Mouse (Mus musculus) lung, postnatal 4 days (tissue): Measurements from ENCODE around the gene Bcl11b.

ENCODE experiments used
- DNase-seq, 2 experiments: peaks; one replicate each; pipeline ENCODE4 v3.0.0; 2021

Gene Bcl11b

DNA sequence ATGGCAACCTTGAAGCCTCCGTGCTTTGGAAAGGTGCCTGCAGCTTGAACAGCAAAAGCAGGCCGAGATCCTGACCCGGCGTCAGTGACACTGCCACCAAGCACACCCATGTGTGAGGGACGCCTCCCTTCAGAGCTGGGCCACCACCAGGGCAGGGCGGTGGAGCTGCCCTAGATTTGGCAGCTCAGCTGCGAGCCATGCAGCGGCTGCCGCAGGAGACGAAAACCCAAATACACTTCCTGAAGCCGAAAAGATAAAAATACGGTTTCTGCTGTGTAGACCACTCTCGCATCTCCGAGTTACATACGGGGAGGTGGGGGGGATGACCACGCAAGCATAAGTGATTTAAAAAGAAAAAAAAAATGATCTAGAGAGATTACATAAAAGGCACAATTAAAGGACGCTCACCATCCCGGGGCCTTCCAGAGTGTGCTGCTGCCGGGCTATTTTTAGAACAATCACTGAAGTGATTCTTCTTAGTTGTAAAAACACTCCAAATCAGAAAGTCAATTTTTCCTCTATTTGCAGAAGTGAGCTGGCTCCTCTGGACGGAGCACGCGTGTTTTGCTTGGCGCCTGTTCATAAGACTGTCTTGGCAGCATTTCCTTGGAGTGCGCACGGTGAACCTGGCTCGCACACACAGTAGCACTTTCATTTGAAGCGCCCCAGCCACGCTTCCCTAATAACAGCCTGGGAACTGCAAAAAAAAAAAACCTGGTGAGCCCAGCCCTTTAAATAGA is 72.6 kb downstream of the Bcl11b start:
- peak; percentile 57 to 84 for DNase-seq

DNA sequence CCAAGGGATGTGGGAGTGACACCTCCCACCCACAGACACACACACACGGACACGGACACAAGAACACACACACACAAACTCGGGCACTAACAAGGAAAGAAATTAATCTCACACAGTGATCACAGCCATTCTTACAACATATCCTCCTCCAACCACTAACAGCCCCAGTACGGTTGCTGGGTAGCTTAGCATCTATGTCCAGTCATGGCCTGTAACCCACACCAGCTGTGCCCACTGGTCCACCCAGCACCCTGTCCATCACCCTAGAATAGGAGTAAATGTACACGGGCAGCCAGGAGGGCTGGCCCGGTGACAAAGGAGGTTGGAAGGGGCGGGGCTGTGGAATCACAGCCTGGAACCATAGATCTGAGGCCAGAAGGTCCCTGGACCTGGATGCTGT is 74.5 kb downstream of the Bcl11b start:
- no peak for DNase-seq

DNA sequence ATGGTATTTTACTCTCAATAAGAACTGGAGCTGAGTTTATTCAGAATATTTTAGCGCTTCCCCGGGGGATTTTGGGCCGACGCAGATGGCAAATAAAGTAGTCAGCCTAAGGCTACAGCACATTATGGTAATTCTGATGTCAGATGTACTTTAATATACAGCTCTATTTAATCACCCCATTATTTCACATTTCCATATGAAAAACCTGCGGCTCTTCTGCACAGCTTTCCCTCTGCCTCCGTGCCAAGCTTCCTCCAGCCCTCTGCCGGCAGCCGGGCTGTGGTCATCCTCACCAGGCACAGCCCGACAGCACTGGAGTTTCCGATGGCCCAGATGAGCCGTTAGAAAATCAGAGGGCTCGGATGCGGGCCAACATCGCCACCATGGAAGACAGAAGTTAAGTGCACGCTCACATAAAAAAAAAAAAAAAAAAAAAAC is 74.9 kb downstream of the Bcl11b start:
- DNase-seq, result peak in 1 of 2 experiments; percentile 40

DNA sequence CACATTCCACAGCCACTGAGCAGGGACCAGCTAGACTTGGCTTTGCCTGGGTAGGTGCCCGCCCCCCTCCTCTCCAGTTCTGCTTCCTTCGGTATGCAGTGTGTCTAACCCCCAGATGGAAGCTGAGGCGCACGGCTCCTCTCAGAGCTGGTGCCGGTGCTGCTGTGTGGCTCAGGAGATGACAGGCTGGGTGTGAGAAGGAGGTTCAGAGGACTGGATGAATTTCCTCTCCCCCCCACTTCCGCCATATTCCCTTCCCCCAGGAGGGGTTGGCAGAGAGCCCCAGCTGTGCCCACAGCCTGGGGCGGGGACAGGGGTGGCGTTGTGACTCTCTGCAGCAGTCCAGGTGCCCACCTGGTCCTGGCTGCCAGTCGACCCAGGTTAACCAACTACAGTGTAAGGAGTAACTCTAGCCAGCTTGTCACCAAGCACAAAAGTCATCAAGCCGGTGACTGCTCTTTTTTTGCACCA is 75.4 kb downstream of the Bcl11b start:
- peak; percentile 19 to 31 for DNase-seq

DNA sequence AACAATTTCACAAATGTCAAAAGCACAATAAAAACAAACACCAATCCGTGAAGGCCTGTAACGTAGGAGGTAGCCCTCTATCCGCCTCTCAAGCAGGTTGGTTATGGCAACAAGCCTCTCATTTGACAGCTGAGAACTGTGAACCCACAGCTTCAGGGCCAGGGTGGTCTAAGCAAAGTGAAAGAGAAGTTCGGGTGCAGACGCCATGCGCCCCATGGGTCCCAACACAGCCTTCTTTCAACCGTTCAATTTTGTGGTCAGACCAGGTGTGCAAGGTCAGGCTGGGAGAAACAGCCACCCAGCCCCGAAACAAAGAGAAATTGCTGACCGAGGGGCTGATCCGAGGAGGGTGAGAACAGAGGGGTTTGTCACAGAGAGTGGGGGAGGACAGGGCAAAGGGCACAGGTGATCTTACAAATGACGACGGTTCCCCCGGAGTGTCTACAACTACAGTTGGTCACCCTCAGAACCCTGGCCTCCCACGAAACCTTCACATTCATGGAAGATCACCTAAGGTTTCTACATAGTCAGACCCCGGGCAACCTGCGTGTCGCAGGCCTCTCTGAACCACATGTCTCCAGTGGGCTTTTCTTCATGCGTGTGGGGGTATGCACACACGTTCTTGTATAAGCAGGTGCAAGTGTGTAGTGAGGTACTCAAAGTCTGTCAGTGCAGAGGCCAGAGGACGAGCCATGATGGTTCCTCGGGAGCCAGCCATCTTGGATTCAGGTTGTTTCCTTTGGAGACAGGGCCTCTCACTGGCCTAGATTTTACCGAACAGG is 77.1 kb downstream of the Bcl11b start:
- DNase-seq, result no peak

DNA sequence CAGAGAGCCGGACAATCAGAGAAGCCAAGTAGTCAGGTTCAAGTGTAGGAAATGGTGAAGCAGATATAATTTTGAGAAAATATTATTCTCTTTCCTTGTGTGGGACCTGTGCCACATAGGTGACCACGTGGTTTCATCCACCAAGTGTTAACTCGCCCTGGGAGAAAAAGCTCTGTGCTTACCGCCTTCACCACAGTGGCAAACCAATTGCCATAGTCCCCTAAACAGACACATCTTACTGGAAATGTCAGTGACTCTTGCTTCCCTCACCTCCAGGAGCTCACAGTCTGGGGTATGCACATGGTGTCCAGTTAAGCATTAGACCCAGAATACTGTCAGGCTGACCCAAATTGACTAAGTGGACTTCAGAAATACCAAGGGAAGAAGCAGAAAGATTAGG is 78.7 kb downstream of the Bcl11b start:
- DNase-seq, result no peak

DNA sequence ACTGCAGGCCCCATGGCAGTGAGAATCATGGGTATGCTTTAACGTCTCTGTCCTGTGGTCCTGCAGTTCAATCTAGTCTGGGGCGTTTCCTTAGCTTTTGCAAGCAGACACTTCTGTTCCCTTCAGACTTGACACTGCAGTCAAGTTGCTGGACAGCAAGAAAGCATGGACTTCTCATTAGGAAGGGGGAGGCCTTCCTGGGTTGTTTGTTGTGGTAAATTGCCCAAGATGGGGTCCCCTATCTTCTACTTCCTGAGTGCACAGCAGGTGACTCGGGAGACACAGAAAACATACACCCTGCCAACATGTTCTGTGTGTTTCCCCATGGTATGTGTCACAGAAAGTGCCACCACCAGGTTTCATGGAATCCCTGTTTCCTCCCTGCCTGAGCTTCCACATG is 79.4 kb downstream of the Bcl11b start:
- DNase-seq, result no peak

DNA sequence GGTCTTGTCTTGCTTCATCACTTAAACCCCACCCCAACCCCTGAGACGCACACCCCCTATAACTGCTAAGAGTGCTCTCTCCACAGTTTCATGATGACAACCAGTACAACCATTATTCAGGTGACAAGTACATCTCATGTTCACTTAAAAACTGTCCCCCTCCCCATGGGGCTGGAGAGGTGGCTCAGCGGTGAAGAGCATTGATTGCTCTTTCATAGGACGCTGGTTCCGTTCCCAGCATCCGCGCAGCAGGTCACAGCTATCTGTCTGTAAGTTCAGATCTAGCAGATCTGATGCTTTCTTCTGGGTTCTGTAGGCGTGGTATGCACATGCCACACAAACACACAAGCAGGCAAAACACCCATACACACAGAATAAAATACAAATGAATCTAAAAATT is 81.2 kb downstream of the Bcl11b start:
- DNase-seq, result no peak

DNA sequence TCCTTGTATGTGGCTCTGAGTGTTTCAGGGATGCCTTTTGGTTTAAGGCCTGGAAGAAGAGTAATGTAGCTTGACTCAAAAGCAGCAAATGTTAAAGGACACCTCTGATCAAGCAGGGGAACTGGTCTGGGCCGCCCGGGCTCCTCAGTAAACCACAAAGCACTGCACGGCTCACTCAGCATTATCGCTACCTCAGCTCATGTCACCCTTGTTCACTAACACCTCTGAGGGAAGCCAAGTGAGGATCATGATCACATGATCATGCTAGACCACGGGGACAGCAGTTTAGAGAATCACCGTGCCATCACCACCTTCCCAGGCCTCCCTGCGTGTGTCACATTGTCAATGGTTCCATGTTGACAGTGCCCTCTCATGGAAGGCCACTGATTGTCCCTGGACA is 81.8 kb downstream of the Bcl11b start:
- no peak for DNase-seq

DNA sequence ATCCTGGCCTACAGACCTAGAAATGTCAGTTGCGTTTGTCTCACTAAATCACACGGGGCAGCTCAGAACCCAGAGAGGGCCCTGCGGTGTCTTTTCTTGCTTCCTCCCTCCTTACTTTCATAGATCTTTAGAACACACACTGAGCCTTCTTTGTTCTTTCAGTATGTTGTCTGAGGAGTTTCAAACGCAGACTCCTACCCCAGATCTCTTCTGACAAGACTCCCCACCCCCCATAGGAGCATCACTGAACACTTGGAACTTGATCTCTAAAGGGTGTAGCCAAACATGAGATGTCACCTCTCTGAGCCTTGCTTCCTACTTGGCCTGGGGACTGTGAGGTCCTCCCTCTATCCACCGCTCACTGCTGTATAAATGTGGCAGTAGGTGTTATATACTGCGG is 82.2 kb downstream of the Bcl11b start:
- no peak for DNase-seq

DNA sequence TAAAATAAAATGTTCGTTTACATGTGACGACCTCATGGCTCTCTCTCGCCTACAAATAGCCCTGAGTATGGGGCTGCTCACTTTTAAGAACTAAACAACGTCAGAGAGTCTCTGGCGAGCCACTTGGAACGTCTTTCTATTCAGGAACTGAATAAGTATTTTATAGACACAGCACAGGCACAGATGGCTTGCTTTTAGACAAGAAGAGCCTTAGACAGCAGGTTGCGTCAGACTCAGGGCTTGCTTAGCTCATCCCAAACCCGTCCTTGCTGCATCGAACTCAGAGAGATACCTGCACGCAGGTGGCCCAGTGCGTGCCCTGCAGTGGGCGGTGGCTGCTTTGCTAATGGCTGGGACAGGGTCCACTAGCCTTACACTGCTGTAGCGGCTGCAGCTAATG is 82.7 kb downstream of the Bcl11b start:
- no peak for DNase-seq

DNA sequence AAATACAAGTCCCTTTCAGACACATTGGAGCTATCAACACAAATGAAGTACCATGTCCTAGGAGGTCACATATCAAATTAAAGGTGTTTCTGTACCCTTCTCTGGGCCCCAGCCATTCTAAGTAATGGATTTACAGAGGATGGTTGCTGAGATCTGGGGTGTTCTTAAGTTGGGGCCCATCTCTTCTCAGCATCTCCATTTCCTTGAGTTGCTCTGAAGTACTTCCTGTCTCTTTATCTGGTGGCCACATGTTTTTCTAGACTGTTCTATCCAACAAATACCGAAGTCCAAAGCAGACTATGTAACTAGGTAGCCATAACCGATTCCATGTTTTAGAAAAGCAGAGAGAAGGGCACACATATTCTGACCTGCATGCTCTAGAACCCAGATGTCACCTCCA is 83.3 kb downstream of the Bcl11b start:
- DNase-seq, result no peak

DNA sequence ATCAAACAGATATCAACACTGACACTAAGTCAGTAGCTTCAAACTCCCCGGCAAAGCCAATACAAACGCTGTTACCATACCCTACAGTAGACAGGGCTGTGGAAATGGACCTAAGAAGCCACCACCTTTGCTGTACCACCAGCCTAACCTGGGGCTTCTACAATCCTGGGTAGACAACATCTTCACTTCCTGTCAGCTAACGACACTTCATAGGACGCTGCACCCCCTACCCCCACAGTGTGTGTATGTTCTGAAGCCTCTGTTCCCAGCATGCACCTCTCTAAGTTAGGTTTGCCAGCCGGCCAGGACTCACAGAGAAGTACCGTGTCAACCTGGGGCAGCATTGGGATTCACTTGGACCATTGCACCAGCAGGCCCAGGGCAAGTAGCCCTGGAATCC is 84.6 kb downstream of the Bcl11b start:
- DNase-seq, result no peak

DNA sequence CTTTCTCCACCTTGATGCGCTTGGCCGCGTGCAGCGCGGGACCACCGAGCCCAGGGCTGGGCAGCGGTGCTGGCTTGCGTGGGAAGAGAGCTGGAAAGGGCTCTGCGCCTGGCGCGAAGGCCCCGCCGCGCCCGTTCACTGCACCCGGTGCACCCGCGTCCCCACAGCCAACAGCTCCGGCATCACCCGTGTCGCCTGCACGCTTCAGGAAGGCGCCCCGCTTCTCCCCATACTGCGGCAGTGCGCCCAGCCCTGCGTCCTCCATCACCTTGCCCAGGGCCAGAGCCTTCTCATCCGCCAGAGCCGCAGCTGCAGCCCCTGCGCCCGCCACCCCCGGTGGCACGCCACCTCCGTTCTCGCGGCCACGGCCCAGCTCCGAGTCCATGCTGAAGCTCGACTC is 87.4 kb downstream of the Bcl11b start:
- no peak for DNase-seq

DNA sequence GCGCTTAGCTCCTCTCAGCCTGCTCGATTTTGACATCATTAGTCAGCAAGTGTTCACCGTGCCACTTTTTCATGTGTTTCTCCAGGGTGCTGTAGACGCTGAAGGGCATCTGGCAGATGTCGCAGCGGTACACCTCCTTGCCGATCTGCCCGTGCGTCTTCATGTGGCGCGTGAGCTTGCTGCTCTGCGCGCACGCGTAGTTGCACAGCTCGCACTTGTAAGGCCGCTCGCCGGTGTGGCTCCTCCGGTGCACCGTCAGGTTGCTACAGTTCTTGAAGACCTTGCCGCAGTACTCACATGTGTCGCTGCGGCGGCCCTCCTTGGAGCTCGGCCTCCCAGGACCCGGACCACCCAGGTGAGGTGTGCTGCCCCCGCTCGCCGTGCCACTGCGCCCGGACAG is 88.0 kb downstream of the Bcl11b start:
- no peak for DNase-seq

DNA sequence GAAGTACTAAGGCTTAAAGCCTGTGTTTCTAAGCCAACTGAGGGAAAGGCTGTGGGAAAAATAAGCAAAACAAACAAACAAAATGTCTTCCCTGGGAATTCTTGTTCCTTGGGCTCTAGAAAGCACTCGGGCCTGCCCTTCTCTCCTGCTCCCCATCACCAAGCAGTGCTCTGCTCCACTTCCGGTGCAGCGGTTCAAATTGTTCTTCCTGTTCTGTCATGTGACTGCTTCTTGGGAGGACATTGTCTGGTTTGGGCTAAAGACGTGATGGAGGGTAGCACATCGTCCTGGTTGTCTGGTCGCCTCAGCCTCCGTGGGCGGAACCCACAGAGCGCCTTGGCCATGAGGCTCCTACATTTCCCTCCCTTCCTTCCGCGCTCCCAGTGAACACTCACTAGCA is 94.6 kb downstream of the Bcl11b start:
- DNase-seq, result no peak

DNA sequence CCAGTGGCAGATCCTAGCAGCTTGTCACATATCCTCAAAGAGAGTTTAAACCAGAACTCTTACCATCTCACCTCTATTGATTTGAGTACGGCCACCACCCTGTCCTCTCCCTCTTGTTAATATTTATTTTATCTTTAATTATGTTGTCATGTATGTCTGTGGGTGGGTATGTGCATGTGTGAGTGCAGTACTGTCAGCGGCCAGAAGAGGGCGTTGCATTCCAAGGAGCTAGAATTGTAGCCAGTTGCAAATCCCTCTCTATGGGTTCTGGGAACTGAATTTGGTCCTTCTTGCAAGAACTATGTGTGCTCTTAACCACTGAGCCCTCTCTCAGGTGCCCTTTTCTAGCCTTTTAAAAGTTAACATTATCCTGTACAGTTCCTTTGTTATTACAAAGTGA is 98.1 kb downstream of the Bcl11b start:
- no peak for DNase-seq

DNA sequence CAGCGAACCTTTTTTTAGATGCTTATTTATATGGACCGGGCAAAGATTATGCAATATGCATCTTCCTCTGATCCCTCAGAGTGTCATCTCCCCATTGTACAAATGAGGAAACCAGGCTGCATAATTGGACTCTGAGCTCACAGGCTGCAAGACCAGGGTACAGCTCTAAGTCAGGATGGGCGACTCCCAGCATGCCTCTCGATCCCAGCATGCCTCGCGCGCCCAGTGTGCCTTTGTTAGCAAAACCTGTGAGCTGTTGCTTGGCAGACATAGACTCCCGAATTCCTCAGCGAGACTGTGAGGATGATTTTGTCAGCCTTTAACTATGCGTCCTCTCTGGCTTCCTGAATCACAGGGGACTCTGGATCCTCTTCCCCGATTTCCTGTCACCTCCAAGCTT is 98.9 kb downstream of the Bcl11b start:
- DNase-seq, result no peak

DNA sequence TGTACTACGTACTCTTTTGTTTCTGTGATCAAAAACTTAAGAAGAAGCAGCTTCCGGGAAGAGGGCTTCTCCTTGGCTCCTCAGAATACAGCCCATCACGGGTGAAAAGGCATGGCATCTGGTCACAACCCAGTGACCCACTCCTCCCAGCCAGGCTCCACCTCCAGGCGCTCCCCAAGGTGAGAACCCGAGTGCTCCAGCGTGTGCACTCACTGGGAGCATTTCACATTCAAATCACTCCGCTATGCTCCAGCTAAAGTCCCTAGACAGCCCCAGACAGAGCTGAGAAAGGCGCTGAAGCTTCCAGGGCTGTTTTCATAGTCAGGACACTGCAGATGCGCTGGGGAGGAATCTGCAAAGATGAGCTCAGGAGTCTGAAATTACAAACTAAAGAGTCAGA is 99.5 kb downstream of the Bcl11b start:
- DNase-seq, result no peak

DNA sequence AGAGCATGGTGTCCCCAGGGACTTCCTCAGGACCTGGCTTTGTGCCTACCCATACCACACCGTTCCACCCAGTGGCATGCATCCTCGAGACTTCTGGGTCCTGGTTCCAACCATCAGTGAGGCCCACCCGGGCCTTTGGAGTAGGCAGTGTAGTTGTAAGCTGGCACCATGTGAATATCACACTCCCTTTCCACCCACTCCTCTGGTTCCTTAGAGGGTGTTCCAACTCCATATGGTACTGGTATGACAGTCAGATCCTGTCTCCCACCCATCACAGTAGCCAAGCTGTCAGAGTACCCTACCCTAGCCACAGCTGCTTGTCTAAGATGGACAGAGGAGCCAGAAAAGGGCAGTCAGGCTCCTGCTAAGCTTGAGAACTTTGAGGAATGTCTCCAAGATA is 112.0 kb downstream of the Bcl11b start:
- DNase-seq, result peak in 1 of 2 experiments; percentile 13

DNA sequence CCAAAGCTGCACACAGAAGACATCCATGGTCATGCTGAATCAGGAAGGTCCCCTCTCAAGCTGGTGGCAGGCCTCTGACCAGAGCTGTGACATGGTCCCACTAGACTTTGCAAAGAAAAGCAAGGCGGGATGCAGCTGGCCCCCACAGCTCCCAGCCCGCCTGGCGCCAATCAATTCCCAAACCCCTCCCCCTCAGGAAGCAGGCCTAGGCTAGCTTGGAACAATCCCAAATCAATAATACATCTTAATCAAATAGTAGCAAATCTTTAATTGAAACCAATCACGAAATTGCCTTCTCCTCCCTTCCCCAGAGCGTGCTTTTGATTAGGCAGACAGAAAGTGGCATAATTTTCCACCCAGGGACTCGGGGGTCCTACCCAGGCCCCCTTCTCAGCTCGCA is 113.1 kb downstream of the Bcl11b start:
- peak in 1 of 2 experiments; percentile 5 for DNase-seq

DNA sequence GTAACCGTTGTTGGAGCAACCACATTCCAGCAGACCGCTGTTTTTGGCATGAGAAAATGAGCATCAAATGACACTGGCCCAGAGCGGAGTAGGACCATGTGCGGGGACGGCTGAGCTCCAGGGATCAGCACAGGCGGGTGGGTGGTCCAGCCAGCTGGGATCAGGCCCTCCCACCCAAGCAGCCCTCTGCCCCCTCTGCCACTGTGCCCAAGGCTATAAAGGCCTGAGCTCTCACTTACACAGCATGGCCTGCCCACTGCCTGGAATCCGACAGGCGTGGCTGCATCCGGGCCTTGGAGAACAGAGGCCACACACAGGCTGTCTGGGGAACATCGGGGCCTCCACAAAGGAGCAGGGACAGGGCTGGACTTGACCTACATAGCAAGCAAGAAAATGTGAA is 113.6 kb downstream of the Bcl11b start:
- peak in 1 of 2 experiments; percentile 19 for DNase-seq

DNA sequence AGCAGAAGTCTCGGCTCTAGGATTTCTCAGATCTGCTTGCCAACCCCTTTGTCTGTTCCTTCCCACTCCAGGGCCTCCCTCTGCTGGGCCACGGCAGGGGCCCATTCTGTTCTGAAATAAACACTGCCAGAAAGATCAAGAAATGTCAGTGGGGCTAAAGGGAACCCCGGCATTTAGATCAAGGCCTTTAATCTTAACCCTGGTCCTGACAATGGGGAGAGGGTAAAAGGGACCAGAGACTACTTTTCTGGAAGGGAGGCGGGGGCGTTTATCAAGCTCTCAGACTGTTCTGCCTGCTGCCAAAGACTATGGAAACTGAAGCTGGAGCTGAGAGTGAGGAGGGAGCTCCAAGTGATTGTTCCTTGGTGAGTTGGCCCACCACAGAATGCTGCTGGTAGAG is 114.8 kb downstream of the Bcl11b start:
- peak in 1 of 2 experiments; percentile 13 for DNase-seq

DNA sequence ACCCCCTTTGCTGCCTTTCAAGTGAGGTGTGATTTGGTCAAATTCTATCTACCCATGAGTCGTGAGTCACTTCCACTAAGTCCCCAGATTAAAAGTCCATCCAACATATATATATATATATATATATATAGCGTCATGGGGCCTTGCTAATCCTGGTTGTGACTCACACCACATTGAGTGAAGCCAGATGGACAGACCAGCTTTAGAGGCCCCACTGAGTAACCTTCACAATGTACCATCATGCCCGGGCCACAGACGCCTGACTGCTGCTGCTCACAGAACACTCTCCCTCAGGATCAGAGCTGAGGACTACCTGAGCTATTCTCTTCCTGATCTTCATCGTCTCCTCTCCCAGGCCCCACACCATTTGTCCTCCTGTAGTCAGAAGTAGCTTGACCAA is 115.4 kb downstream of the Bcl11b start:
- DNase-seq, result peak in 1 of 2 experiments; percentile 4
